Mouse (Mus musculus): ENCODE measurements around the gene Dop1a.
A peak's percentile ranks its signal among the peaks of the same experiment; 100 is the strongest.
"Not testable (repeated sequence)": the region's sequence is repeated elsewhere in the genome, so short reads cannot be mapped to it uniquely, and the experiment has no call there.

Gene Dop1a

GRCm38 (mm10) chr9:86587019-86587795 is 120.3 kb downstream of the Dop1a start:
- DNase-seq, result no peak

GRCm38 (mm10) chr9:86592676-86593668 is 126.0 kb downstream of the Dop1a start:
- DNase-seq, result peak; percentile 72

- not testable (repeated sequence) for DNase-seq
Observed at GRCm38 (mm10) chr9:86594357-86594767, 127.4 kb downstream of the Dop1a start.

GRCm38 (mm10) chr9:86596983-86597382 is 130.0 kb downstream of the Dop1a start:
- DNase-seq, result not testable (repeated sequence)

GRCm38 (mm10) chr9:86599723-86600303 is 132.9 kb downstream of the Dop1a start:
- DNase-seq, result no peak

Data from layer of hippocampus, adult 9-11 months (tissue).